Mouse (Mus musculus) heart, adult 2 months (tissue): Measurements from ENCODE around the gene Tacc2. TPM values are rescaled to one million over a fixed set of nuclear protein-coding genes. Genes with fewer than 3 reads are reported as not detected.
A peak's percentile ranks its signal among the peaks of the same experiment; 100 is the strongest.
"Not testable (repeated sequence)": the region's sequence is repeated elsewhere in the genome, so short reads cannot be mapped to it uniquely, and the experiment has no call there.

Source experiments
- DNase-seq, 2 experiments: peaks; one replicate each; pipeline ENCODE4 v3.0.0; 2021
- H3K27ac ChIP-seq: fragments of 200-600 bp; 2 replicates; pipeline ENCODE4 v1.8.1; 2022
- H3K27me3 ChIP-seq: fragments of 200-500 bp; 2 replicates; pipeline ENCODE4 v1.6.1; 2012; ENCODE audit warnings: mild to moderate bottlenecking, low read length, inconsistent platforms, mixed read lengths; ENCODE audit not compliant: control insufficient read depth, insufficient read depth
- H3K36me3 ChIP-seq: fragments of 200-500 bp; 2 replicates; pipeline ENCODE4 v1.6.1; 2012; ENCODE audit warnings: low read length, inconsistent platforms; ENCODE audit not compliant: control insufficient read depth, insufficient read depth
- H3K4me1 ChIP-seq: fragments of 200-500 bp; 2 replicates; pipeline ENCODE4 v1.6.1; 2011; ENCODE audit warnings: low read length; ENCODE audit not compliant: control insufficient read depth, insufficient read depth
- H3K4me3 ChIP-seq: fragments of 200-600 bp; 2 replicates; pipeline ENCODE4 v1.8.1; 2022
- H3K79me2 ChIP-seq: fragments of 200-500 bp; replicated peaks from 2 replicates; pipeline ENCODE4 v1.6.1; 2012; ENCODE audit warnings: mild to moderate bottlenecking, inconsistent platforms, low read length, moderate library complexity, mixed read lengths; ENCODE audit not compliant: control insufficient read depth, insufficient read depth
- H3K9ac ChIP-seq: fragments of 200-500 bp; 2 replicates; pipeline ENCODE4 v1.6.1; 2012; ENCODE audit warnings: low read depth, mild to moderate bottlenecking, control low read depth, inconsistent platforms, low read length, mixed read lengths
- CTCF ChIP-seq: fragments of 200-600 bp; IDR thresholded peaks from 2 replicates; pipeline ENCODE4 v1.8.1; 2022; ENCODE audit warnings: antibody characterized with exemption, mild to moderate bottlenecking, moderate library complexity
- EP300 ChIP-seq: fragments of 200-500 bp; IDR thresholded peaks from 2 replicates; pipeline ENCODE4 v1.6.1; 2011; ENCODE audit warnings: low read depth, low read length, control low read depth; ENCODE audit not compliant: insufficient read depth
- POLR2A ChIP-seq: fragments of 200-500 bp; IDR thresholded peaks from 2 replicates; pipeline ENCODE4 v1.6.1; 2011; ENCODE audit warnings: mild to moderate bottlenecking, low read depth, low read length, control low read depth; ENCODE audit not compliant: insufficient read depth
- WGBS: fragments of 180-500 bp; shearing (Covaris S2); methylation state at CpG from one replicate; pipeline ENCODE4 v1.1.7; 2018; 5-methylcytosine and 5-hydroxymethylcytosine counted together
- intact Hi-C: fragments of 180-260 bp; cut with DNase I; formaldehyde crosslinking; loops from one replicate; pipeline ENCODE4 v1.15.1; 2025
- polyA plus RNA-seq: library from polyadenylated mRNA; depleted of rRNA; stranded (reverse); fragments of >200 nt; gene quantifications from 2 replicates; pipeline ENCODE4 v1.2.3, GENCODE M21; 2012
- total RNA-seq, 2 experiments: library from RNA; stranded (reverse); gene quantifications; 2 replicates each; pipeline ENCODE4 v1.2.3; 2021

The Tacc2 gene
- total and polyA plus RNA-seq, 3 experiments, result 117 to 480 (median 339) TPM

- peaks cover 6% of the 10 kb centered on the region for H3K4me1 ChIP-seq
- peak in 1 of 2 experiments; percentile 38 for DNase-seq
- no peaks in the 10 kb centered on the region for H3K27me3 ChIP-seq
- no peak overlapping the region for H3K9ac ChIP-seq
- no peak for TF ChIP-seq CTCF
- TF ChIP-seq EP300, result no peak
- no peak for TF ChIP-seq POLR2A
- WGBS, result 55% methylated on average over 13 of the region's 13 CpGs
- H3K4me3 ChIP-seq, result no peak overlapping the region
- 0 out of 2 replicates have a peak, but pooled peaks cover 1% of the 10 kb centered on the region for H3K79me2 ChIP-seq
- intact Hi-C loops, result loop anchor here (2.0 kb wide), 1 partner anchor 13 kb away; the partner anchor contains the start of gene Tacc2
- H3K27ac ChIP-seq, result peak overlapping the region; percentile 77
- no peaks in the 10 kb centered on the region for H3K36me3 ChIP-seq
Measured at GRCm38 (mm10) chr7:130590081-130590828, 13.0 kb downstream of the Tacc2 start.

- no peaks in the 10 kb centered on the region for H3K27me3 ChIP-seq
- TF ChIP-seq CTCF, result no peak
- no peak for TF ChIP-seq POLR2A
- TF ChIP-seq EP300, result no peak
- peaks cover 6% of the 10 kb centered on the region for H3K4me1 ChIP-seq
- 0 out of 2 replicates have a peak, but pooled peaks cover 1% of the 10 kb centered on the region for H3K79me2 ChIP-seq
- H3K36me3 ChIP-seq, result no peaks in the 10 kb centered on the region
- H3K27ac ChIP-seq, result peak overlapping the region; percentile 77
- H3K4me3 ChIP-seq, result no peak overlapping the region
- H3K9ac ChIP-seq, result no peak overlapping the region
- intact Hi-C loops, result loop anchor here (2.0 kb wide), 1 partner anchor 14 kb away; the partner anchor contains the start of gene Tacc2
- no peak for DNase-seq
- WGBS, result 57% methylated on average over 8 of the region's 8 CpGs
Measured at GRCm38 (mm10) chr7:130590845-130591437, 13.7 kb downstream of the Tacc2 start.

- not testable (repeated sequence) for DNase-seq
Measured at GRCm38 (mm10) chr7:130592975-130593374, 15.7 kb downstream of the Tacc2 start.

GRCm38 (mm10) chr7:130593375-130594239, 16.4 kb downstream of the Tacc2 start:
- H3K27ac ChIP-seq, result peak overlapping the region; percentile 80
- WGBS, result 61% methylated on average over 8 of the region's 11 CpGs

More at GRCm38 (mm10) chr7:130592975-130593374, 15.7 kb downstream of the Tacc2 start:
- H3K79me2 ChIP-seq, H3K27ac ChIP-seq, H3K9ac ChIP-seq, H3K27me3 ChIP-seq, H3K4me3 ChIP-seq, H3K4me1 ChIP-seq, intact Hi-C loops, H3K36me3 ChIP-seq: not testable (repeated sequence)
- no CpG with 5 or more reads among the region's 11 CpGs for WGBS

GRCm38 (mm10) chr7:130596079-130596855, 19.0 kb downstream of the Tacc2 start:
- Histone ChIP-seq H3K27ac (peak overlapping the region; percentile 66), H3K4me3 (0 out of 2 replicates have a peak overlapping the region, but pooled peaks have one; percentile 2), H3K9ac (0 out of 2 replicates have a peak overlapping the region, but pooled peaks have one; percentile 1)
- H3K27me3 ChIP-seq, intact Hi-C loops, H3K4me1 ChIP-seq, H3K79me2 ChIP-seq, H3K36me3 ChIP-seq: not testable (repeated sequence)
- WGBS, result 30% methylated on average over 9 of the region's 19 CpGs
- DNase-seq, result peak in 1 of 2 experiments; percentile 45

More at GRCm38 (mm10) chr7:130593375-130594239, 16.4 kb downstream of the Tacc2 start:
- Histone ChIP-seq H3K4me3 (peak overlapping the region; percentile 38), H3K9ac (peak overlapping the region; percentile 28)
- H3K36me3 ChIP-seq, intact Hi-C loops, H3K79me2 ChIP-seq, H3K27me3 ChIP-seq, DNase-seq, H3K4me1 ChIP-seq: not testable (repeated sequence)
